Mouse (Mus musculus): Measurements from ENCODE around the gene Grid1. TPM values are rescaled to one million over a fixed set of nuclear protein-coding genes. Genes with fewer than 3 reads are reported as not detected.

The Grid1 gene
- polyA plus RNA-seq, 2 experiments, result 0.04 TPM; not detected in 1

- Histone ChIP-seq H3K4me3 (ENCODE audit: insufficient read depth in 1 of 2, low read depth in 2 of 2, low read length in 2 of 2) (peak overlapping the region in 1 of 2 experiments; percentile 34; a peak in 2 of 4 replicates), H3K36me3 (replicated peaks; ENCODE audit: control insufficient read depth, insufficient read depth, low read depth) (no peaks in the 10 kb centered on the region), H3K27ac (no peak overlapping the region), H3K27me3 (ENCODE audit: control insufficient read depth, insufficient read depth, low read length) (peaks cover 75% of the 10 kb centered on the region), H3K4me2 (ENCODE audit: low read depth) (peak overlapping the region; percentile 42), H3K4me1 (replicated peaks; ENCODE audit: control insufficient read depth in 2 of 2, insufficient read depth in 2 of 2, low read length in 1 of 2) (no peaks in the 10 kb centered on the region), H3K9me3 (ENCODE audit: control insufficient read depth, low read length) (no peaks in the 10 kb centered on the region), H3K9ac (replicated peaks) (no peak overlapping the region)
- ATAC-seq (ENCODE audit: insufficient read depth) (no peak), DNase-seq (ENCODE audit: low read depth in 3 of 3, low spot score in 3 of 3) (no peak)
- 3% methylated on average over 12 of the region's 12 CpGs for WGBS (ENCODE audit: insufficient replicate concordance)
- TF ChIP-seq EP300 (IDR thresholded peaks at IDR 0.05; ENCODE audit: low read depth) (no peak), CTCF (IDR thresholded peaks at IDR 0.05; ENCODE audit: low read depth) (no peak)
These were observed 721 bp downstream of the Grid1 start for GRCm38 (mm10) chr14:34820653-34821005.

GRCm38 (mm10) chr14:34821131-34821790 is 1.4 kb downstream of the Grid1 start:
- DNase-seq (ENCODE audit: low read depth in 3 of 3, low spot score in 3 of 3) (no peak), ATAC-seq (ENCODE audit: insufficient read depth) (no peak)
- no peak overlapping the region for H3K4me2 ChIP-seq (ENCODE audit: low read depth)
- peaks cover 71% of the 10 kb centered on the region for H3K27me3 ChIP-seq (ENCODE audit: control insufficient read depth, insufficient read depth, low read length)
- 2% methylated on average over 26 of the region's 26 CpGs for WGBS (ENCODE audit: insufficient replicate concordance)
- no peaks in the 10 kb centered on the region for H3K9me3 ChIP-seq (ENCODE audit: control insufficient read depth, low read length)
- no peak overlapping the region for H3K4me3 ChIP-seq (ENCODE audit: insufficient read depth in 1 of 2, low read depth in 2 of 2, low read length in 2 of 2)
- no peaks in the 10 kb centered on the region for H3K4me1 ChIP-seq (replicated peaks; ENCODE audit: control insufficient read depth in 2 of 2, insufficient read depth in 2 of 2, low read length in 1 of 2)
- no peaks in the 10 kb centered on the region for H3K36me3 ChIP-seq (replicated peaks; ENCODE audit: control insufficient read depth, insufficient read depth, low read depth)
- no peak overlapping the region for H3K9ac ChIP-seq (replicated peaks)
- no peak for TF ChIP-seq EP300 (IDR thresholded peaks at IDR 0.05; ENCODE audit: low read depth)
- no peak for TF ChIP-seq CTCF (IDR thresholded peaks at IDR 0.05; ENCODE audit: low read depth)
- no peak overlapping the region for H3K27ac ChIP-seq

- H3K9me3 ChIP-seq (ENCODE audit: control insufficient read depth, low read length), result no peaks in the 10 kb centered on the region
- H3K27me3 ChIP-seq (ENCODE audit: control insufficient read depth, insufficient read depth, low read length), result peaks cover 55% of the 10 kb centered on the region
- no peak for DNase-seq (ENCODE audit: low read depth in 3 of 3, low spot score in 3 of 3)
- no peaks in the 10 kb centered on the region for H3K36me3 ChIP-seq (replicated peaks; ENCODE audit: control insufficient read depth, insufficient read depth, low read depth)
- ATAC-seq (ENCODE audit: insufficient read depth), result no peak
- WGBS (ENCODE audit: insufficient replicate concordance), result 4% methylated on average over 17 of the region's 17 CpGs
- TF ChIP-seq CTCF (IDR thresholded peaks at IDR 0.05; ENCODE audit: low read depth) (peak; percentile 34; the same call in 1 of the 2 replicates), EP300 (IDR thresholded peaks at IDR 0.05; ENCODE audit: low read depth) (no peak)
- no peak overlapping the region for H3K9ac ChIP-seq (replicated peaks)
- H3K4me3 ChIP-seq (ENCODE audit: insufficient read depth in 1 of 2, low read depth in 2 of 2, low read length in 2 of 2), result no peak overlapping the region
- H3K4me1 ChIP-seq (replicated peaks; ENCODE audit: control insufficient read depth in 2 of 2, insufficient read depth in 2 of 2, low read length in 1 of 2), result no peaks in the 10 kb centered on the region
- H3K4me2 ChIP-seq (ENCODE audit: low read depth), result no peak overlapping the region
- H3K27ac ChIP-seq, result no peak overlapping the region
These were observed 3.2 kb downstream of the Grid1 start for GRCm38 (mm10) chr14:34823136-34823535.

- ATAC-seq (ENCODE audit: insufficient read depth), result no peak
These were observed 4.3 kb downstream of the Grid1 start for GRCm38 (mm10) chr14:34824186-34824585.

GRCm38 (mm10) chr14:34825902-34826301 is 6.0 kb downstream of the Grid1 start:
- Histone ChIP-seq H3K4me3 (ENCODE audit: insufficient read depth in 1 of 2, low read depth in 2 of 2, low read length in 2 of 2) (no peak overlapping the region), H3K4me1 (replicated peaks; ENCODE audit: control insufficient read depth in 2 of 2, insufficient read depth in 2 of 2, low read length in 1 of 2) (no peaks in the 10 kb centered on the region), H3K9me3 (ENCODE audit: control insufficient read depth, low read length) (no peaks in the 10 kb centered on the region), H3K27me3 (ENCODE audit: control insufficient read depth, insufficient read depth, low read length) (peaks cover 27% of the 10 kb centered on the region), H3K9ac (replicated peaks) (no peak overlapping the region), H3K4me2 (ENCODE audit: low read depth) (no peak overlapping the region), H3K27ac (no peak overlapping the region), H3K36me3 (replicated peaks; ENCODE audit: control insufficient read depth, insufficient read depth, low read depth) (no peaks in the 10 kb centered on the region)
- DNase-seq (ENCODE audit: low read depth in 3 of 3, low spot score in 3 of 3) (no peak), ATAC-seq (ENCODE audit: insufficient read depth) (no peak)
- TF ChIP-seq EP300 (IDR thresholded peaks at IDR 0.05; ENCODE audit: low read depth) (no peak), CTCF (IDR thresholded peaks at IDR 0.05; ENCODE audit: low read depth) (no peak)
- WGBS (ENCODE audit: insufficient replicate concordance), result 40% methylated on average over 3 of the region's 3 CpGs

More at GRCm38 (mm10) chr14:34824186-34824585, 4.3 kb downstream of the Grid1 start:
- TF ChIP-seq EP300 (IDR thresholded peaks at IDR 0.05; ENCODE audit: low read depth), result no peak
- 56% methylated on average over 3 of the region's 3 CpGs for WGBS (ENCODE audit: insufficient replicate concordance)
- H3K4me3 ChIP-seq (ENCODE audit: insufficient read depth in 1 of 2, low read depth in 2 of 2, low read length in 2 of 2), result no peak overlapping the region
- H3K9me3 ChIP-seq (ENCODE audit: control insufficient read depth, low read length), result no peaks in the 10 kb centered on the region
- no peak overlapping the region for H3K4me2 ChIP-seq (ENCODE audit: low read depth)
- H3K27ac ChIP-seq, result no peak overlapping the region
- no peak overlapping the region for H3K9ac ChIP-seq (replicated peaks)
- peaks cover 45% of the 10 kb centered on the region for H3K27me3 ChIP-seq (ENCODE audit: control insufficient read depth, insufficient read depth, low read length)
- no peaks in the 10 kb centered on the region for H3K36me3 ChIP-seq (replicated peaks; ENCODE audit: control insufficient read depth, insufficient read depth, low read depth)
- no peak for DNase-seq (ENCODE audit: low read depth in 3 of 3, low spot score in 3 of 3)
- no peaks in the 10 kb centered on the region for H3K4me1 ChIP-seq (replicated peaks; ENCODE audit: control insufficient read depth in 2 of 2, insufficient read depth in 2 of 2, low read length in 1 of 2)
